ENCODE assay signal across 12 mouse cellular contexts in genomic region chr6:86754105-86754863, GRCm38 (mm10). TPM values are rescaled to one million over a fixed set of nuclear protein-coding genes. Genes with fewer than 3 reads are reported as not detected.
DNase-seq lines count a peak whose midpoint lies in the region; ATAC-seq and TF ChIP-seq lines count a peak whose summit lies in the region.
"Had no signal": no experiment of that assay in that cellular context is flagged by ENCODE, and none has a peak within 500 bp of the region (broad histone marks: within the 10 kb centered on the region; RNA-seq: fewer than 3 reads in every experiment).

No protein-coding gene starts in this region.

- TF ChIP-seq POLR2A in MEL (IDR thresholded peaks at IDR 0.05; ENCODE audit: control insufficient read depth in 1 of 2, insufficient read depth in 1 of 2, low read depth in 1 of 2, low read length in 2 of 2, poor library complexity in 1 of 2), result no peak

- H3K9ac ChIP-seq in MEL (ENCODE audit: control insufficient read depth, low read depth, low read length, poor library complexity, severe bottlenecking), result no peak overlapping the region
- no peak overlapping the region for H3K9ac ChIP-seq in intestine, postnatal 0 days (ENCODE audit: low read depth, low read length)
- no peak overlapping the region for H3K9ac ChIP-seq in hindbrain, embryonic 14.5 days
- H3K9ac ChIP-seq: heart, embryonic 15.5 days had no signal

- no peaks in the 10 kb centered on the region for H3K9me3 ChIP-seq in MEL (replicated peaks; ENCODE audit: insufficient read depth, low read length)
- H3K9me3 ChIP-seq in intestine, postnatal 0 days (ENCODE audit: control insufficient read depth), result no peaks in the 10 kb centered on the region
- H3K9me3 ChIP-seq in hindbrain, embryonic 14.5 days (ENCODE audit: control insufficient read depth, low read length), result no peaks in the 10 kb centered on the region
- H3K9me3 ChIP-seq: heart, embryonic 15.5 days had no signal

- H3K79me2 ChIP-seq in MEL (ENCODE audit: control insufficient read depth, insufficient read depth, low read length, poor library complexity), result no peaks in the 10 kb centered on the region

- no peak overlapping the region for H3K4me2 ChIP-seq in intestine, postnatal 0 days (replicated peaks; ENCODE audit: low read depth)
- H3K4me2 ChIP-seq in hindbrain, embryonic 14.5 days (replicated peaks), result no peak overlapping the region
- H3K4me2 ChIP-seq: heart, embryonic 15.5 days had no signal

- TF ChIP-seq CTCF in layer of hippocampus, adult 2 months (conservative IDR thresholded peaks at IDR 0.05), result 0 out of 2 replicates have a peak, but pooled peaks have one; percentile 14
- peak; percentile 39 to 53 (median 53) for TF ChIP-seq CTCF in MEL (IDR thresholded peaks at IDR 0.05 in 2 of 3, conservative IDR thresholded peaks at IDR 0.05 in 1 of 3; ENCODE audit: control insufficient read depth in 1 of 3, insufficient read depth in 1 of 3, low read depth in 2 of 3, low read length in 3 of 3, poor library complexity in 1 of 3, severe bottlenecking in 1 of 3)
- TF ChIP-seq CTCF in intestine, postnatal 0 days (IDR thresholded peaks at IDR 0.05; ENCODE audit: low read depth), result peak; percentile 63

- no peak for ATAC-seq in intestine, postnatal 0 days
- no peak for ATAC-seq in hindbrain, embryonic 14.5 days (ENCODE audit: low FRiP score)
- ATAC-seq: inflammation-experienced regulatory T-cells, adult 6 months had no signal

- DNase-seq in layer of hippocampus, adult 2 months (ENCODE audit: low spot score in 2 of 2), result no peak
- no peak for DNase-seq in layer of hippocampus, adult 18-20 months (ENCODE audit: low spot score in 2 of 2)
- DNase-seq in A20 (ENCODE audit: low read depth, low spot score) (peak; percentile 40), MEL (ENCODE audit: low read depth, low spot score) (peak; percentile 60)
- DNase-seq in gastrocnemius, postnatal 14 days, result no peak
- no peak for DNase-seq in hindbrain, embryonic 14.5 days (ENCODE audit: low spot score)
- no peak for DNase-seq in adrenal gland, postnatal 10 days
- DNase-seq: cerebellum, adult 2 months; lung, postnatal 14 days had no signal

- no peaks in the 10 kb centered on the region for H3K27me3 ChIP-seq in MEL (ENCODE audit: control insufficient read depth in 1 of 2, insufficient read depth in 2 of 2, low read length in 2 of 2)
- no peaks in the 10 kb centered on the region for H3K27me3 ChIP-seq in intestine, postnatal 0 days (replicated peaks; ENCODE audit: control insufficient read depth, insufficient read depth, low read length)
- no peaks in the 10 kb centered on the region for H3K27me3 ChIP-seq in hindbrain, embryonic 14.5 days (ENCODE audit: control insufficient read depth, insufficient read depth, low read length)
- H3K27me3 ChIP-seq: heart, embryonic 15.5 days had no signal

- peaks cover 0 to 13% of the 10 kb centered on the region in 2 experiments; a peak in 2 of 4 replicates for H3K4me1 ChIP-seq in MEL (ENCODE audit: control insufficient read depth in 1 of 2, insufficient read depth in 2 of 2, low read length in 2 of 2)
- H3K4me1 ChIP-seq in intestine, postnatal 0 days (replicated peaks; ENCODE audit: control insufficient read depth, insufficient read depth, low read length), result peaks cover 2% of the 10 kb centered on the region; the same call in 1 of the 2 replicates
- H3K4me1 ChIP-seq in hindbrain, embryonic 14.5 days (replicated peaks; ENCODE audit: control insufficient read depth, insufficient read depth, low read length), result no peaks in the 10 kb centered on the region
- H3K4me1 ChIP-seq: heart, embryonic 15.5 days had no signal

- no peak overlapping the region for H3K4me3 ChIP-seq in layer of hippocampus, adult 2 months
- H3K4me3 ChIP-seq in MEL (ENCODE audit: control insufficient read depth in 1 of 2, insufficient read depth in 1 of 2, low read depth in 2 of 2, low read length in 2 of 2), result no peak overlapping the region
- no peak overlapping the region for H3K4me3 ChIP-seq in intestine, postnatal 0 days (ENCODE audit: low read depth, low read length)
- no peak overlapping the region for H3K4me3 ChIP-seq in hindbrain, embryonic 14.5 days (replicated peaks; ENCODE audit: low read length)
- H3K4me3 ChIP-seq: heart, embryonic 15.5 days had no signal

- no peak for TF ChIP-seq EP300 in MEL (IDR thresholded peaks at IDR 0.05; ENCODE audit: low read depth in 1 of 2, low read length in 2 of 2)

- H3K27ac ChIP-seq in layer of hippocampus, adult 2 months, result no peak overlapping the region
- no peak overlapping the region for H3K27ac ChIP-seq in MEL (ENCODE audit: control insufficient read depth, low read depth, low read length)
- peak overlapping the region; percentile 50 for H3K27ac ChIP-seq in intestine, postnatal 0 days (ENCODE audit: low read depth, low read length)
- H3K27ac ChIP-seq in hindbrain, embryonic 14.5 days, result no peak overlapping the region
- H3K27ac ChIP-seq: heart, embryonic 15.5 days had no signal

- intact Hi-C loops in gastrocnemius, postnatal 14 days (cut with DNase I; ENCODE audit: low total_unique reads), result no loop called here

- peaks cover 5 to 7% of the 10 kb centered on the region in 2 experiments; a peak in 3 of 4 replicates for H3K36me3 ChIP-seq in MEL (ENCODE audit: control insufficient read depth in 1 of 2, insufficient read depth in 2 of 2, low read length in 2 of 2)
- H3K36me3 ChIP-seq in intestine, postnatal 0 days (ENCODE audit: control insufficient read depth, insufficient read depth), result peaks cover 73% of the 10 kb centered on the region
- H3K36me3 ChIP-seq in hindbrain, embryonic 14.5 days (replicated peaks; ENCODE audit: control insufficient read depth, insufficient read depth), result no peaks in the 10 kb centered on the region

- TF ChIP-seq RAD21 in MEL (IDR thresholded peaks at IDR 0.05; ENCODE audit: low read depth, low read length), result peak; percentile 38

- 72% methylated on average over 10 of the region's 10 CpGs for WGBS in intestine, postnatal 0 days
- 94% methylated on average over 10 of the region's 10 CpGs for WGBS in hindbrain, embryonic 14.5 days

TF ChIP-seq in MEL, 35 proteins besides CTCF, POLR2A, EP300 and RAD21:
- TF ChIP-seq SMC3 (IDR thresholded peaks at IDR 0.05; ENCODE audit: low read depth, low read length) (peak; percentile 51), TCF12 (IDR thresholded peaks at IDR 0.05; ENCODE audit: low read depth, low read length) (no peak), POLR2AphosphoS5 (IDR thresholded peaks at IDR 0.05; ENCODE audit: borderline replicate concordance, low read depth, low read length) (no peak), ZC3H11A (IDR thresholded peaks at IDR 0.05; ENCODE audit: low read depth, low read length) (0 out of 2 replicates have a peak, but pooled peaks have one; percentile 21), SIN3A (IDR thresholded peaks at IDR 0.05; ENCODE audit: low read length) (0 out of 2 replicates have a peak, but pooled peaks have one; percentile 36)

RNA-seq across cellular contexts. Expression of gene Gmcl1, which starts 21.1 kb away (rescaled TPM):
- 10 to 100 TPM; 28.3 to 31.5 TPM for total RNA-seq in layer of hippocampus, adult 2 months (2021)
- 10 to 100 TPM; 24.7 to 28.5 TPM for total RNA-seq in layer of hippocampus, adult 18-20 months (2021)
- total RNA-seq in MEL (2012; rRNA removed), result 15.9 TPM in 2 replicates
- 10 to 100 TPM; 21.5 to 67.0 TPM for polyA plus RNA-seq in MEL (2012; ENCODE audit: insufficient read depth in 1 of 2, insufficient read length in 2 of 2, low read depth in 1 of 2, low replicate concordance in 2 of 2, missing spikeins in 1 of 2)
- 16.1 and 16.7 TPM in 2 replicates for polyA plus RNA-seq in intestine, postnatal 0 days (2015; fragmentation: Nextera tagmentation; extraction: Ambion mirVana)
- 1 to 10 TPM; 3.4 to 3.8 TPM for total RNA-seq in gastrocnemius, postnatal 14 days (2021)
- 40.8 and 44.8 TPM in 2 replicates for polyA plus RNA-seq in hindbrain, embryonic 14.5 days (2014; fragmentation: Nextera tagmentation; extraction: Ambion mirVana)
- total RNA-seq in adrenal gland, postnatal 10 days (2021), result 10 to 100 TPM; 12.2 to 15.9 TPM

RNA-seq across cellular contexts. Expression of gene Anxa4, which starts 39.1 kb away (rescaled TPM):
- 1 to 10 TPM; 4.6 to 4.8 TPM for total RNA-seq in layer of hippocampus, adult 2 months (2021)
- 1 to 10 TPM; 6.7 to 7.2 TPM for total RNA-seq in layer of hippocampus, adult 18-20 months (2021)
- total RNA-seq in MEL (2012; rRNA removed), result 30.4 and 31.1 TPM in 2 replicates
- polyA plus RNA-seq in MEL (2012; ENCODE audit: insufficient read depth in 1 of 2, insufficient read length in 2 of 2, low read depth in 1 of 2, low replicate concordance in 2 of 2, missing spikeins in 1 of 2), result 100 to 1,000 TPM in 1 of 2 experiments, 10 to 100 TPM in 1; 53.6 to 176 TPM
- 541 and 578 TPM in 2 replicates for polyA plus RNA-seq in intestine, postnatal 0 days (2015; fragmentation: Nextera tagmentation; extraction: Ambion mirVana)
- 10 to 100 TPM; 20.4 to 23.1 TPM for total RNA-seq in gastrocnemius, postnatal 14 days (2021)
- polyA plus RNA-seq in hindbrain, embryonic 14.5 days (2014; fragmentation: Nextera tagmentation; extraction: Ambion mirVana), result 5.2 and 5.7 TPM in 2 replicates
- total RNA-seq in adrenal gland, postnatal 10 days (2021), result 10 to 100 TPM; 56.1 to 61.2 TPM

Comparison
In these comparisons a context has a peak if more than half of its experiments do, and no peak if none do; other contexts are left out.
1. DNase-seq: peak in A20 (single experiment) and MEL (single experiment); none in layer of hippocampus, adult 2 months (0 of 2), layer of hippocampus, adult 18-20 months (0 of 2), gastrocnemius, postnatal 14 days (single experiment), hindbrain, embryonic 14.5 days (single experiment) and adrenal gland, postnatal 10 days (single experiment).
2. Peak in every context shown above with its lines, with median percentiles within 50 percentile points of each other: CTCF ChIP-seq.